Mouse (Mus musculus) left cerebral cortex, adult 2 months (tissue): ENCODE data around the gene Osbpl3. TPM values are rescaled to one million over a fixed set of nuclear protein-coding genes. Genes with fewer than 3 reads are reported as not detected.

Experiments
- DNase-seq, 2 experiments: peaks; one replicate each; pipeline ENCODE4 v3.0.0; 2021 to 2022; ENCODE audit warnings: low spot score in 2 of 2, mixed read lengths in 1 of 2; ENCODE audit errors: extremely low spot score in 1 of 2
- H3K27ac ChIP-seq: fragments of 200-600 bp; 2 replicates; pipeline ENCODE4 v1.8.1; 2022
- H3K4me3 ChIP-seq: fragments of 200-600 bp; 2 replicates; pipeline ENCODE4 v1.8.1; 2022
- CTCF ChIP-seq: fragments of 200-600 bp; IDR thresholded peaks from 2 replicates; pipeline ENCODE4 v1.8.1; 2022; ENCODE audit warnings: antibody characterized with exemption, mild to moderate bottlenecking, moderate library complexity
- intact Hi-C: fragments of 180-260 bp; cut with DNase I; formaldehyde crosslinking; loops from one replicate; pipeline ENCODE4 v1.15.1; 2025
- total RNA-seq, 2 experiments: library from RNA; stranded (reverse); gene quantifications; 2 replicates each; pipeline ENCODE4 v1.2.3; 2021

Osbpl3 gene
- total RNA-seq, 2 experiments from 2014 or later, result 45.5 to 56.0 TPM

GRCm38 (mm10) chr6:50464690-50465485 lies 8.9 kb upstream of the Osbpl3 start:
- no peak for DNase-seq
- Histone ChIP-seq H3K27ac (no peak overlapping the region), H3K4me3 (no peak overlapping the region)
- no peak for TF ChIP-seq CTCF
- intact Hi-C loops, result no loop called here

- intact Hi-C loops, result no loop called here
- Histone ChIP-seq H3K4me3 (no peak overlapping the region), H3K27ac (peak overlapping the region; percentile 11; the same call in 1 of the 2 replicates)
- no peak for TF ChIP-seq CTCF
- no peak for DNase-seq
Observed at GRCm38 (mm10) chr6:50462026-50462425, 6.0 kb upstream of the Osbpl3 start.

- no peak overlapping the region for H3K4me3 ChIP-seq
- TF ChIP-seq CTCF, result no peak
- no peak overlapping the region for H3K27ac ChIP-seq
- DNase-seq, result no peak
- intact Hi-C loops, result no loop called here
Observed at GRCm38 (mm10) chr6:50461585-50461984, 5.6 kb upstream of the Osbpl3 start.

GRCm38 (mm10) chr6:50460646-50461045 lies 4.6 kb upstream of the Osbpl3 start:
- no peak overlapping the region for H3K4me3 ChIP-seq
- DNase-seq, result no peak
- intact Hi-C loops, result no loop called here
- no peak for TF ChIP-seq CTCF
- H3K27ac ChIP-seq, result no peak overlapping the region

- H3K27ac ChIP-seq, result no peak overlapping the region
- no peak for DNase-seq
- H3K4me3 ChIP-seq, result no peak overlapping the region
- intact Hi-C loops, result no loop called here
- no peak for TF ChIP-seq CTCF
Observed at GRCm38 (mm10) chr6:50460246-50460645, 4.2 kb upstream of the Osbpl3 start.

- Histone ChIP-seq H3K27ac (no peak overlapping the region), H3K4me3 (no peak overlapping the region)
- intact Hi-C loops, result loop anchor here (5.0 kb wide), 1 partner anchor 47 kb away; no protein-coding TSS in a partner anchor
- no peak for TF ChIP-seq CTCF
- no peak for DNase-seq
Observed at GRCm38 (mm10) chr6:50459271-50459670, 3.3 kb upstream of the Osbpl3 start.

- no peak overlapping the region for H3K27ac ChIP-seq
- DNase-seq, result no peak
- no peak overlapping the region for H3K4me3 ChIP-seq
- no peak for TF ChIP-seq CTCF
- intact Hi-C loops, result loop anchor here (2.0 to 5.0 kb wide), 2 partner anchors 45 to 69 kb away; no protein-coding TSS in a partner anchor
Observed at GRCm38 (mm10) chr6:50457551-50458348, 1.7 kb upstream of the Osbpl3 start.

- Histone ChIP-seq H3K27ac (no peak overlapping the region), H3K4me3 (no peak overlapping the region)
- intact Hi-C loops, result loop anchor here (2.0 to 5.0 kb wide), 2 partner anchors 44 to 70 kb away; no protein-coding TSS in a partner anchor
- no peak for DNase-seq
- TF ChIP-seq CTCF, result no peak
Observed at GRCm38 (mm10) chr6:50456706-50457105, 705 bp upstream of the Osbpl3 start.

GRCm38 (mm10) chr6:50455102-50455828 lies 736 bp downstream of the Osbpl3 start:
- Histone ChIP-seq H3K4me3 (peak overlapping the region; percentile 50), H3K27ac (peak overlapping the region; percentile 89)
- TF ChIP-seq CTCF, result no peak
- peak; percentile 42 to 48 for DNase-seq
- intact Hi-C loops, result loop anchor here (2.0 to 5.0 kb wide), 2 partner anchors 43 to 142 kb away; no protein-coding TSS in a partner anchor

- Histone ChIP-seq H3K27ac (peak overlapping the region; percentile 29), H3K4me3 (peak overlapping the region; percentile 34)
- no peak for TF ChIP-seq CTCF
- intact Hi-C loops, result loop anchor here (2.0 to 5.0 kb wide), 2 partner anchors 96 to 141 kb away; no protein-coding TSS in a partner anchor
- no peak for DNase-seq
Observed at GRCm38 (mm10) chr6:50453651-50454050, 2.4 kb downstream of the Osbpl3 start.

- Histone ChIP-seq H3K27ac (no peak overlapping the region), H3K4me3 (peak overlapping the region; percentile 9)
- intact Hi-C loops, result loop anchor here (5.0 kb wide), 1 partner anchor 95 kb away; no protein-coding TSS in a partner anchor
- no peak for DNase-seq
- TF ChIP-seq CTCF, result no peak
Observed at GRCm38 (mm10) chr6:50452220-50452619, 3.8 kb downstream of the Osbpl3 start.
